Mouse (Mus musculus) lung, postnatal 0 days (tissue): Measurements from ENCODE around the gene Dst. TPM values are rescaled to one million over a fixed set of nuclear protein-coding genes. Genes with fewer than 3 reads are reported as not detected.
A peak's percentile ranks its signal among the peaks of the same experiment; 100 is the strongest.

Experiments used
- ATAC-seq: fragments of 200-750 bp; cut with Nextera tagmentation; 2 replicates; pipeline ENCODE4 v1.8.0; 2017; ENCODE audit warnings: moderate library complexity
- DNase-seq: peaks from one replicate; pipeline ENCODE4 v3.0.0-alpha.2; 2016; ENCODE audit warnings: low spot score
- H3K27ac ChIP-seq: fragments of 300-500 bp; sonication (generic); 2 replicates; pipeline ENCODE4 v1.5.1; 2014; ENCODE audit warnings: antibody characterized with exemption, mild to moderate bottlenecking, low read length, mixed read lengths
- H3K27me3 ChIP-seq: fragments of 300-500 bp; sonication (generic); replicated peaks from 2 replicates; pipeline ENCODE4 v1.6.1; 2014; ENCODE audit warnings: low read length, mixed read lengths; ENCODE audit not compliant: insufficient read depth
- H3K36me3 ChIP-seq: fragments of 300-500 bp; sonication (generic); 2 replicates; pipeline ENCODE4 v1.6.1; 2014; ENCODE audit warnings: low read length, mixed read lengths; ENCODE audit not compliant: insufficient read depth
- H3K4me1 ChIP-seq: fragments of 300-500 bp; sonication (generic); 2 replicates; pipeline ENCODE4 v1.6.1; 2014; ENCODE audit warnings: antibody characterized with exemption, low read depth, low read length, mixed read lengths; ENCODE audit not compliant: insufficient read depth
- H3K4me2 ChIP-seq: fragments of 300-500 bp; sonication (generic); replicated peaks from 2 replicates; pipeline ENCODE4 v1.6.1; 2014; ENCODE audit warnings: low read depth, mild to moderate bottlenecking, low read length, moderate library complexity, mixed read lengths
- H3K4me3 ChIP-seq: fragments of 300-500 bp; sonication (generic); 2 replicates; pipeline ENCODE4 v1.5.1; 2014; ENCODE audit warnings: low read depth, low read length
- H3K9ac ChIP-seq: fragments of 300-500 bp; sonication (generic); replicated peaks from 2 replicates; pipeline ENCODE4 v1.6.1; 2014; ENCODE audit warnings: low read depth, mild to moderate bottlenecking
- H3K9me3 ChIP-seq: fragments of 300-500 bp; sonication (generic); 2 replicates; pipeline ENCODE4 v1.6.1; 2016; ENCODE audit warnings: low read length, mixed read lengths
- CTCF ChIP-seq: IDR thresholded peaks from 2 replicates; pipeline ENCODE4 v1.5.1; 2016; ENCODE audit warnings: antibody characterized with exemption, mild to moderate bottlenecking
- EP300 ChIP-seq: IDR thresholded peaks from 2 replicates; pipeline ENCODE4 v1.6.1; 2016; ENCODE audit warnings: antibody characterized with exemption, mild to moderate bottlenecking, control low read depth
- WGBS: fragments of 180-500 bp; shearing (Covaris S2); extraction: QIAGEN DNeasy Blood & Tissue Kit; methylation state at CpG from one replicate; pipeline ENCODE4 v1.1.7; 2014; 5-methylcytosine and 5-hydroxymethylcytosine counted together
- polyA plus RNA-seq: library from polyadenylated mRNA; unstranded; fragments of >200 nt; fragmentation: Nextera tagmentation; extraction: Ambion mirVana; gene quantifications from 2 replicates; pipeline ENCODE4 v1.2.1, GENCODE M21; 2015

The Dst gene
- polyA plus RNA-seq, 1 experiment from 2014 or later, result 18.1 TPM

- no peaks in the 10 kb centered on the region for H3K4me1 ChIP-seq
- no peaks in the 10 kb centered on the region for H3K9me3 ChIP-seq
- TF ChIP-seq EP300 (no peak), CTCF (no peak)
- no peak overlapping the region for H3K27ac ChIP-seq
- no peaks in the 10 kb centered on the region for H3K36me3 ChIP-seq
- H3K4me2 ChIP-seq, result no peak overlapping the region
- no peak for ATAC-seq
- 74% methylated on average over 6 of the region's 6 CpGs for WGBS
- DNase-seq, result no peak
- H3K4me3 ChIP-seq, result no peak overlapping the region
- H3K27me3 ChIP-seq, result no peaks in the 10 kb centered on the region
- no peak overlapping the region for H3K9ac ChIP-seq
Observed at GRCm38 (mm10) chr1:33995386-33995785, 87.4 kb downstream of the Dst start.

GRCm38 (mm10) chr1:33996105-33996887 is 88.3 kb downstream of the Dst start:
- Histone ChIP-seq H3K9me3 (no peaks in the 10 kb centered on the region), H3K27me3 (no peaks in the 10 kb centered on the region), H3K36me3 (no peaks in the 10 kb centered on the region), H3K4me1 (no peaks in the 10 kb centered on the region), H3K9ac (no peak overlapping the region), H3K4me2 (no peak overlapping the region), H3K4me3 (no peak overlapping the region), H3K27ac (no peak overlapping the region)
- no peak for TF ChIP-seq CTCF
- TF ChIP-seq EP300, result no peak
- no peak for ATAC-seq
- no peak for DNase-seq
- WGBS, result 65% methylated on average over 5 of the region's 5 CpGs

DNA sequence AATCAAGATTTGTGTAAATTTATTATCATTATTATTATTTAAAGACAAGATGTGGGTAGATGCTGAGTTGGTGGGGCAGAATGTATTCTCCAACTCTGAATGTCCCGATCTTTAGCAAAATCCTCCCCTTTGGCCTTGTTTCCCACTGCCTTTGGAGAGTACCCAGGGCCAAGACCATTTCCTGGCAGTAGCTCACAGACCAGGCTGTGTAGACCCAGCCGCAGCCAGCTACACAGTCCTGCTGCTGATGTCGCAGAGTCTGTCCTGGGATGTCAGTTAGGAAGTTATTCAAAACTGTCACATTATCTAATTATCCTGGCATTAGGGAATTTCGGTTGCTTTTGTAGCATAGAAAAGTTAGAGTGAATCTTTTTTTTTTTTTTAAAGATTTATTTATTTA is 94.3 kb downstream of the Dst start:
- H3K4me1 ChIP-seq, result peaks cover 12% of the 10 kb centered on the region

DNA sequence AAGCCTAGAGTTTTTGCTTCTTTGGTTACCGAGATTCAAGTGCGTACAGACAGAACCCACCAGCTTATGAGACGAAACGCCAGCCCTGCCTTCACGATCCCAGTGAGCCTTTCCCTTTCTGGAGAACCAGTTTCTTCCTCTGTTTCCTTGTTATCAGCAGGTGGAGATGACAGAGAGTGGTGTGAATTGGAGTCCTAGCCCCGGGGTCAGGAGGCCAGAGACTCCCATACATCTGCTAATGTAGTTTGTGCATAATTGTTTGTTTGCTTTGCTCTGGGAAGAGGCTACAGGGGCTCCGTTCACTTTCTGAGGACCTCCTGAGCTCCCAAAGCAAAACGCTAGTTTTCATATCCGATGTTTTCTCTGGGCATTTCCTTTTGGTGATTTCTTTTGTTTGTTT is 94.9 kb downstream of the Dst start:
- Histone ChIP-seq H3K9me3 (no peaks in the 10 kb centered on the region), H3K27me3 (no peaks in the 10 kb centered on the region), H3K27ac (no peak overlapping the region), H3K36me3 (no peaks in the 10 kb centered on the region), H3K9ac (no peak overlapping the region), H3K4me1 (peaks cover 12% of the 10 kb centered on the region), H3K4me3 (no peak overlapping the region), H3K4me2 (no peak overlapping the region)
- ATAC-seq, result no peak
- WGBS, result 32% methylated on average over 9 of the region's 9 CpGs
- no peak for DNase-seq
- TF ChIP-seq CTCF, result no peak
- TF ChIP-seq EP300, result no peak

More for the DNA sequence above, 94.3 kb downstream of the Dst start:
- H3K27me3 ChIP-seq, result no peaks in the 10 kb centered on the region
- no peak overlapping the region for H3K4me2 ChIP-seq
- H3K36me3 ChIP-seq, result no peaks in the 10 kb centered on the region
- 79% methylated on average over 4 of the region's 4 CpGs for WGBS
- no peak overlapping the region for H3K4me3 ChIP-seq
- no peaks in the 10 kb centered on the region for H3K9me3 ChIP-seq
- ATAC-seq, result no peak
- no peak overlapping the region for H3K27ac ChIP-seq
- TF ChIP-seq CTCF (no peak), EP300 (no peak)
- H3K9ac ChIP-seq, result no peak overlapping the region
- no peak for DNase-seq

DNA sequence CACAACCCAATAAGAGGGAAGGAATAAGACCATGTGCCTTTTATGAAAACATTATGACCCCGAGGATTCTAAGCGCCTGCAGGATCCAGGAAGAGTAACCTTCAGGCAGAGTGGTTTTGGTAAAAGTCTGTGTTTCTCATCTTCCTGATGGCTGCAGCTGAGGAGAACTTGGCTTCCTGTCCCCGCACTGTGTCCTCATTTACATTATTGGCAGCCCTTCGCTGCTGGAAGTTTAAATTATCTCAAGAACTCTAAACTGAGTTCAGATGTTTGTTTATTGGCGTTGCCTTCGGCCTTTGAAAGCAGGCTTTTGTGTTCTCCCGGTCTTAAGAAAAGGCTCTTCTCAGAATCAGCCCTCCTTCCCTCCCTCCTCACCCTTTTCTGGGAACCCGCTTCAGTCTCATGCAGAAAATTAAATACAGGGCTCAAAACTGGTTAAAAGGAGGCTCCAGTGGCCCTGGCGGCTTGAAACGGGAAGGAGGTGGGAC is 97.3 kb downstream of the Dst start:
- Histone ChIP-seq H3K36me3 (no peaks in the 10 kb centered on the region), H3K4me1 (peaks cover 12% of the 10 kb centered on the region), H3K9me3 (no peaks in the 10 kb centered on the region), H3K27me3 (no peaks in the 10 kb centered on the region), H3K9ac (no peak overlapping the region; the same call in 1 of the 2 replicates), H3K27ac (peak overlapping the region; percentile 16; the same call in 1 of the 2 replicates), H3K4me3 (peak overlapping the region; percentile 39; the same call in 1 of the 2 replicates), H3K4me2 (peak overlapping the region; percentile 63)
- peak; percentile 7 for DNase-seq
- no peak for TF ChIP-seq EP300
- no peak for TF ChIP-seq CTCF
- peak; percentile 57 for ATAC-seq
- WGBS, result 2% methylated on average over 10 of the region's 10 CpGs

- peak overlapping the region; percentile 63 for H3K4me2 ChIP-seq
- H3K4me3 ChIP-seq, result peak overlapping the region; percentile 39
- peak overlapping the region; percentile 26; the same call in 1 of the 2 replicates for H3K27ac ChIP-seq
- H3K9ac ChIP-seq, result no peak overlapping the region; the same call in 1 of the 2 replicates
- DNase-seq (peak; percentile 86), ATAC-seq (peak; percentile 87)
- H3K36me3 ChIP-seq, result no peaks in the 10 kb centered on the region
- TF ChIP-seq CTCF (peak; percentile 78), EP300 (no peak)
- H3K4me1 ChIP-seq, result peaks cover 12% of the 10 kb centered on the region
- under 1% methylated on average over 29 of the region's 29 CpGs for WGBS
- no peaks in the 10 kb centered on the region for H3K27me3 ChIP-seq
- no peaks in the 10 kb centered on the region for H3K9me3 ChIP-seq
Observed at GRCm38 (mm10) chr1:34005726-34006638, 98.0 kb downstream of the Dst start.
